Mouse (Mus musculus) frontal cortex, adult 2 months (tissue): ENCODE measurements around the gene Apoc4. TPM values are rescaled to one million over a fixed set of nuclear protein-coding genes. Genes with fewer than 3 reads are reported as not detected.
A peak's percentile ranks its signal among the peaks of the same experiment; 100 is the strongest.

Experiments used
- DNase-seq, 2 experiments: peaks; one replicate each; pipeline ENCODE4 v3.0.0; 2022; ENCODE audit warnings: low spot score in 1 of 2; ENCODE audit errors: extremely low spot score in 1 of 2
- polyA plus RNA-seq: library from polyadenylated mRNA; depleted of rRNA; stranded (reverse); fragments of >200 nt; gene quantifications from 2 replicates; pipeline ENCODE4 v1.2.3, GENCODE M21; 2012; rRNA removed

The Apoc4 gene
- polyA plus RNA-seq, 1 experiment: not detected

- DNase-seq: no peak
These were observed 46.7 kb downstream of the Apoc4 start for GRCm38 (mm10) chr7:19634591-19634990.

- DNase-seq: no peak
These were observed 47.4 kb downstream of the Apoc4 start for GRCm38 (mm10) chr7:19633855-19634254.

- DNase-seq: no peak
These were observed 48.1 kb downstream of the Apoc4 start for GRCm38 (mm10) chr7:19633197-19633596.

GRCm38 (mm10) chr7:19632720-19633119 is 48.6 kb downstream of the Apoc4 start:
- no peak for DNase-seq

DNA sequence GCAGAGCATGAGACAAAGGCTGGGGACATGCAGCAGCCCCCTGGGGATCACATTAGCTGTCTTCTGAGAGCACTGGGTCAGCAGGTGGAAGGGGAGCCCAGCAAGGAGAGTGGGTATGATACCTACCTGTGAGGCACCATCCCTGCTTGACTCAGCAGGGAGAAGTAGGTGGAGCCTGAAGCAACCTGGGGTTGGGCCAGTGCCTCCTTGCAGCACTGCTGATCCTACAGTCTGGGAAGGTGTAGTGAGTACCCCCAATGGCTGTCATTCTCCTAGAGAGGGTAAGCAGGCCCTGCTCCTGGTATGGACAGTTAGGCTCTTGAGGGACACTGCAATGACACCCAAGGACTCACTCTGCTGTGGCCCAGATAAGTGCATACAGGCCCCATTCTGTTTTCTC is 49.0 kb downstream of the Apoc4 start:
- DNase-seq: no peak

DNA sequence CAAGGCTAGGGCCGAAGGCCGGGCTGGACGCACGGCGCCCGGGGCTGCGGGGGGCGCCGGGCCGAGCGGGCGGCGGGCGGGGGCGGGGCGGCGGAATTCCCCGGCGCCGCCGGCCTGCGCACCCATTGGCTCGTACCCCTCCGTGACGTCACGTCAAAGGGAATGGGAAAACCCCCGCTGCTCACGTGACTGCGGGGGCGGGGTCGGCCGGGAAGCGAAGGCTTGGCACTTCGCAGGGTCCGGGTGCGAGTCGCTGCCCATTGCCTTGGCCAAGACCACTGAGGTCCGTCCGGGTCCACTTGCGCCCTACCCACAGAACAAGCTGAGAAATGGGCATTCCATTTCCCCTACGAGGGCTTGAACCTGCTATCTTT is 51.9 kb downstream of the Apoc4 start, which contains the start of gene Relb:
TSS of gene Relb (minus strand) at position 78 of the 374 bp plus-strand sequence.
- peak; percentile 72 to 93 for DNase-seq

- DNase-seq: peak; percentile 86 to 90
These were observed 52.5 kb downstream of the Apoc4 start for GRCm38 (mm10) chr7:19628536-19629360.

DNA sequence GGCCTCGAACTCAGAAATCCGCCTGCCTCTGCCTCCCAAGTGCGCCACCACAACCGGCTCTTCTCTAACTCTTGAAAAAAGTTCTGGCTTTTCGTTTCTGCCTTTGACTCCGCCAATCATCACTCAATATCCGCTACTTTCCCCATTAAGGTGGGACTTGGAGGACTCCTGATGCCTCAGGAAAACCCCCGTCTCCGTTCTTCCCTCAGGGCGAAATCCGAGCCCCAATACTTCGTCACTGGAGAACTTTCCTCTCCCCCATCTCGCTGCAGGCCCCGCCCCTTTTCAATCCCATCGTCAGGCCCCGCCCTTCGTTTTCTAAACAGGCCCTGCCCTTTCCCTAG is 53.1 kb downstream of the Apoc4 start:
- no peak for DNase-seq

Other genes with a start within 250 kb of the Apoc4 start
- 47.5 and 49.9 TPM in 2 replicates for gene Mark4, start 222.7 kb downstream of the Apoc4 start, polyA plus RNA-seq
- 0.32 and 0.40 TPM in 2 replicates for gene Exoc3l2, start 218.1 kb downstream of the Apoc4 start, polyA plus RNA-seq
- 7.9 and 8.1 TPM in 2 replicates for gene Bloc1s3, start 173.1 kb downstream of the Apoc4 start, polyA plus RNA-seq
- 23.7 and 30.1 TPM in 2 replicates for gene Trappc6a, start 173.1 kb downstream of the Apoc4 start, polyA plus RNA-seq
- gene Nkpd1, start 163.6 kb downstream of the Apoc4 start, polyA plus RNA-seq: 1.0 and 1.4 TPM in 2 replicates
- gene Ppp1r37, start 118.4 kb downstream of the Apoc4 start, polyA plus RNA-seq: 131 and 146 TPM in 2 replicates
- 2.0 and 2.9 TPM in 2 replicates for gene Zfp296, start 104.2 kb downstream of the Apoc4 start, polyA plus RNA-seq
- gene Gemin7, start 103.9 kb downstream of the Apoc4 start, polyA plus RNA-seq: 47.9 and 49.9 TPM in 2 replicates
- gene Clasrp, start 77.0 kb downstream of the Apoc4 start, polyA plus RNA-seq: 152 and 164 TPM in 2 replicates
- 6.1 and 6.5 TPM in 2 replicates for gene Relb, start 52.0 kb downstream of the Apoc4 start, polyA plus RNA-seq
- gene Clptm1, start 16.4 kb downstream of the Apoc4 start, polyA plus RNA-seq: 125 and 128 TPM in 2 replicates
- gene Apoc2, start 3.5 kb downstream of the Apoc4 start, polyA plus RNA-seq: 0.78 TPM in 1 of 2 replicates, not detected in the other
- gene Gm44805, start 56 bp downstream of the Apoc4 start, polyA plus RNA-seq: not detected in 2 replicates
- 3.3 and 4.7 TPM in 2 replicates for gene Apoc1, start 11.2 kb upstream of the Apoc4 start, polyA plus RNA-seq
- gene Apoe, start 17.7 kb upstream of the Apoc4 start, polyA plus RNA-seq: 6,067 and 6,377 TPM in 2 replicates
- gene Tomm40, start 34.0 kb upstream of the Apoc4 start, polyA plus RNA-seq: 115 and 118 TPM in 2 replicates
- gene Nectin2, start 69.0 kb upstream of the Apoc4 start, polyA plus RNA-seq: 7.6 and 7.7 TPM in 2 replicates
- 22.2 and 23.0 TPM in 2 replicates for gene Bcam, start 89.5 kb upstream of the Apoc4 start, polyA plus RNA-seq
- gene Cblc, start 115.3 kb upstream of the Apoc4 start, polyA plus RNA-seq: not detected in 2 replicates
- gene Bcl3, start 141.3 kb upstream of the Apoc4 start, polyA plus RNA-seq: 0.56 and 0.69 TPM in 2 replicates
- gene Gm19345, start 170.5 kb upstream of the Apoc4 start, polyA plus RNA-seq: 3.9 and 5.2 TPM in 2 replicates
- not detected in 2 replicates for gene Ceacam16, start 179.8 kb upstream of the Apoc4 start, polyA plus RNA-seq
- gene Ceacam19, start 206.5 kb upstream of the Apoc4 start, polyA plus RNA-seq: not detected in 2 replicates
- gene Pvr, start 239.7 kb upstream of the Apoc4 start, polyA plus RNA-seq: 12.0 and 14.5 TPM in 2 replicates